In the genomic region with DNA sequence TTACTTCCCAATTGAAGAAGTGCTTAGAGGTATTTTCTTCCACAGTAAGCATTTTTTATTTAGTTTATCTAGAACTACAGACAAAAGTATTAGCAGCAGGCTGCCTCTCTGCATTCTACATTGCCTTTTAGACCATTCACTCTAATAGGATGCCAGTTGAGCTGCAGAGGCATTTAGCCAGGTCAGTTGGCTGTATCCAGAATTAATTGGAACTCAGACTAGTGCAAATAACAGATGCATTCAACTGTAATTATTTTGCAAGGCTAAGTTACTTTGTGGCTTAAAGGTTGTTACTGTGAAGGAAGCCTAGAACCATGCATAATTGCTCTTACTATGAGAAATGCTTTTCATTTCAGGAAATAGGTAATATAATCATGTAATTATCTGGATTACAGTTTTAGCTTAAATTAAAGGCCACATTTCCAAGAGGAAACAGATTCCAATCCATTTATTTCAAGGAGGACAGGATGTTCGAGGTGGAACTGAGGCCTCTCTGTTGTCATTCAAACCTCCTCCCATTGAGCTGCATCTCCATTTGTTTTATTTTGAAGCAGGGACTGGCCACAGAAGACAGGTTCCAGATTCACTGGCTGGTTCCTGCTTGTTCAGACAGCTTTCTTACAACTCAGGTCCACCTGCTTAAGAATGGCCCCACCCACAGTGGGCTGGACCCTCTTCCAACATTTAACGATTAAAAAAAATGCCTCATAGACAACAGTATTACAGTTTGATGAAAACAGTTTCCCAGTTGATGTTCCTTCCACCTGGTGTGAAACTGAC, we compare ENCODE assay signal across 20 mouse cellular contexts. TPM values are rescaled to one million over a fixed set of nuclear protein-coding genes. Genes with fewer than 3 reads are reported as not detected.
DNase-seq lines count a peak whose midpoint lies in the region; ATAC-seq and TF ChIP-seq lines count a peak whose summit lies in the region.
"Had no signal": no experiment of that assay in that cellular context is flagged by ENCODE, and none has a peak within 500 bp of the region (broad histone marks: within the 10 kb centered on the region; RNA-seq: fewer than 3 reads in every experiment).

No protein-coding gene starts in this region.

- no peaks in the 10 kb centered on the region for H3K27me3 ChIP-seq in hindbrain, postnatal 0 days (ENCODE audit: insufficient read depth, low read length)
- no peaks in the 10 kb centered on the region for H3K27me3 ChIP-seq in hindbrain, embryonic 13.5 days
- no peaks in the 10 kb centered on the region for H3K27me3 ChIP-seq in midbrain, postnatal 0 days (ENCODE audit: insufficient read depth, low read length)
- H3K27me3 ChIP-seq in midbrain, embryonic 13.5 days = no peaks in the 10 kb centered on the region
- H3K27me3 ChIP-seq: heart, embryonic 12.5 days; neural tube, embryonic 12.5 days had no signal

- no peak overlapping the region for H3K4me3 ChIP-seq in hindbrain, postnatal 0 days (ENCODE audit: low read length)
- H3K4me3 ChIP-seq in hindbrain, embryonic 13.5 days = no peak overlapping the region
- H3K4me3 ChIP-seq in midbrain, postnatal 0 days (ENCODE audit: low read depth, low read length) = no peak overlapping the region
- no peak overlapping the region for H3K4me3 ChIP-seq in midbrain, embryonic 13.5 days (replicated peaks)
- H3K4me3 ChIP-seq: gastrocnemius, adult 2 months; heart, embryonic 12.5 days; midbrain, embryonic 10.5 days; neural tube, embryonic 12.5 days had no signal

- H3K4me2 ChIP-seq in hindbrain, postnatal 0 days (ENCODE audit: low read depth, low read length) = no peak overlapping the region
- H3K4me2 ChIP-seq in hindbrain, embryonic 13.5 days = no peak overlapping the region
- H3K4me2 ChIP-seq in midbrain, postnatal 0 days (ENCODE audit: low read depth, low read length, poor library complexity, severe bottlenecking) = no peak overlapping the region
- H3K4me2 ChIP-seq in midbrain, embryonic 13.5 days (replicated peaks) = no peak overlapping the region
- H3K4me2 ChIP-seq: heart, embryonic 12.5 days; hindbrain, embryonic 14.5 days; neural tube, embryonic 12.5 days had no signal

- peak overlapping the region; percentile 15; the same call in 1 of the 2 replicates for H3K27ac ChIP-seq in hindbrain, postnatal 0 days
- no peak overlapping the region for H3K27ac ChIP-seq in hindbrain, embryonic 13.5 days
- H3K27ac ChIP-seq in midbrain, postnatal 0 days (ENCODE audit: low read depth, low read length) = no peak overlapping the region
- H3K27ac ChIP-seq in midbrain, embryonic 13.5 days = no peak overlapping the region
- H3K27ac ChIP-seq: gastrocnemius, adult 2 months; hindbrain, embryonic 14.5 days; liver, embryonic 14.5 days; macrophage; midbrain, embryonic 10.5 days; neural tube, embryonic 12.5 days had no signal

- peak; percentile 40 for DNase-seq in hindbrain, postnatal 0 days (ENCODE audit: low spot score)
- DNase-seq in midbrain, postnatal 0 days (ENCODE audit: low spot score) = peak; percentile 40
- DNase-seq in R1 (ENCODE audit: low read depth, low spot score) = peak; percentile 41
- DNase-seq in thymus, postnatal 4 days = no peak
- DNase-seq in heart, adult 18-20 months = no peak
- DNase-seq: cerebellum, adult 9-11 months; embryo, embryonic 11 days; forebrain, postnatal 0 days; gastrocnemius, adult 2 months; heart, postnatal 14 days; right cerebral cortex, postnatal 25 days had no signal

- ATAC-seq in hindbrain, postnatal 0 days = peak; percentile 63; the same call in 1 of the 2 replicates
- ATAC-seq in hindbrain, embryonic 13.5 days (ENCODE audit: low FRiP score) = no peak
- ATAC-seq in midbrain, postnatal 0 days (ENCODE audit: low FRiP score) = no peak
- ATAC-seq in midbrain, embryonic 13.5 days = no peak
- ATAC-seq: forebrain, postnatal 0 days; intestine, embryonic 16.5 days had no signal

- no peaks in the 10 kb centered on the region for H3K4me1 ChIP-seq in hindbrain, postnatal 0 days (ENCODE audit: insufficient read depth, low read length)
- no peaks in the 10 kb centered on the region for H3K4me1 ChIP-seq in hindbrain, embryonic 13.5 days (replicated peaks)
- H3K4me1 ChIP-seq in midbrain, postnatal 0 days (ENCODE audit: insufficient read depth, low read length) = no peaks in the 10 kb centered on the region
- H3K4me1 ChIP-seq in midbrain, embryonic 13.5 days (replicated peaks) = no peaks in the 10 kb centered on the region
- H3K4me1 ChIP-seq: heart, embryonic 12.5 days; midbrain, embryonic 10.5 days; neural tube, embryonic 12.5 days had no signal

- WGBS in hindbrain, postnatal 0 days = 62% methylated on average over 2 of the region's 2 CpGs
- WGBS in hindbrain, embryonic 13.5 days = 79% methylated on average over 2 of the region's 2 CpGs
- WGBS in midbrain, postnatal 0 days = 82% methylated on average over 2 of the region's 2 CpGs
- 84% methylated on average over 2 of the region's 2 CpGs for WGBS in midbrain, embryonic 13.5 days

- H3K36me3 ChIP-seq in hindbrain, postnatal 0 days (ENCODE audit: insufficient read depth, low read length) = no peaks in the 10 kb centered on the region
- no peaks in the 10 kb centered on the region for H3K36me3 ChIP-seq in hindbrain, embryonic 13.5 days
- no peaks in the 10 kb centered on the region for H3K36me3 ChIP-seq in midbrain, postnatal 0 days (ENCODE audit: insufficient read depth, low read length)
- H3K36me3 ChIP-seq in midbrain, embryonic 13.5 days = no peaks in the 10 kb centered on the region
- H3K36me3 ChIP-seq: heart, embryonic 12.5 days; midbrain, embryonic 10.5 days; neural tube, embryonic 12.5 days had no signal

- H3K9me3 ChIP-seq in hindbrain, postnatal 0 days (ENCODE audit: low read length) = no peaks in the 10 kb centered on the region
- no peaks in the 10 kb centered on the region for H3K9me3 ChIP-seq in hindbrain, embryonic 13.5 days
- no peaks in the 10 kb centered on the region for H3K9me3 ChIP-seq in midbrain, postnatal 0 days (ENCODE audit: low read length)
- no peaks in the 10 kb centered on the region for H3K9me3 ChIP-seq in midbrain, embryonic 13.5 days
- H3K9me3 ChIP-seq: heart, embryonic 12.5 days; midbrain, embryonic 10.5 days; neural tube, embryonic 12.5 days had no signal

- no peak overlapping the region for H3K9ac ChIP-seq in hindbrain, postnatal 0 days (replicated peaks; ENCODE audit: low read length)
- no peak overlapping the region for H3K9ac ChIP-seq in hindbrain, embryonic 13.5 days
- no peak overlapping the region for H3K9ac ChIP-seq in midbrain, postnatal 0 days (replicated peaks; ENCODE audit: low read length, poor library complexity, severe bottlenecking)
- H3K9ac ChIP-seq in midbrain, embryonic 13.5 days (replicated peaks) = no peak overlapping the region
- H3K9ac ChIP-seq: forebrain, postnatal 0 days; heart, embryonic 12.5 days; hindbrain, embryonic 14.5 days; liver, embryonic 14.5 days; neural tube, embryonic 12.5 days had no signal

- TF ChIP-seq CTCF in hindbrain, postnatal 0 days (IDR thresholded peaks at IDR 0.05; ENCODE audit: low read depth) = no peak
- TF ChIP-seq CTCF in midbrain, postnatal 0 days (IDR thresholded peaks at IDR 0.05) = no peak

RNA-seq across cellular contexts. Expression of a gene that starts 27.3 kb away (rescaled TPM):
- 74.5 and 92.9 TPM in 2 replicates for total RNA-seq in hindbrain, postnatal 0 days (2014; rRNA removed)
- 38.0 and 38.5 TPM in 2 replicates for polyA plus RNA-seq in hindbrain, postnatal 0 days (2015; fragmentation: Nextera tagmentation; extraction: Ambion mirVana)
- polyA plus RNA-seq in hindbrain, embryonic 13.5 days (2015; fragmentation: Nextera tagmentation; extraction: Ambion mirVana) = 35.0 and 37.7 TPM in 2 replicates
- 92.7 and 94.0 TPM in 2 replicates for total RNA-seq in midbrain, postnatal 0 days (2014; rRNA removed)
- polyA plus RNA-seq in midbrain, postnatal 0 days (2015; fragmentation: Nextera tagmentation; extraction: Ambion mirVana) = 35.5 and 37.9 TPM in 2 replicates
- polyA plus RNA-seq in midbrain, embryonic 13.5 days (2015; fragmentation: Nextera tagmentation; extraction: Ambion mirVana) = 32.6 TPM in 2 replicates
- total RNA-seq in heart, adult 18-20 months (2021) = 100 to 1,000 TPM; 134 to 182 TPM

Comparison
In these comparisons a context has a peak if more than half of its experiments do, and no peak if none do; other contexts are left out.
1. DNase-seq: peak in hindbrain, postnatal 0 days (single experiment), midbrain, postnatal 0 days (single experiment) and R1 (single experiment); none in thymus, postnatal 4 days (single experiment) and heart, adult 18-20 months (0 of 2).